Mouse (Mus musculus) ES-E14 (cell line): ENCODE results near the gene Gm5415. TPM values are rescaled to one million over a fixed set of nuclear protein-coding genes. Genes with fewer than 3 reads are reported as not detected.
"Not testable (repeated sequence)": the region's sequence is repeated elsewhere in the genome, so short reads cannot be mapped to it uniquely, and the experiment has no call there.

Experiments used
- DNase-seq: peaks from one replicate; pipeline ENCODE4 v3.0.0-alpha.2; 2013; ENCODE audit warnings: low read depth, low spot score
- H3K27ac ChIP-seq: 2 replicates; pipeline ENCODE4 v1.5.1; 2012; ENCODE audit warnings: low read depth, mild to moderate bottlenecking, low read length, moderate library complexity, mixed read lengths; ENCODE audit not compliant: poor library complexity, insufficient read depth, severe bottlenecking
- H3K36me3 ChIP-seq: 2 replicates; pipeline ENCODE4 v1.6.1; 2012; ENCODE audit warnings: mild to moderate bottlenecking, low read length, moderate library complexity, mixed read lengths; ENCODE audit not compliant: control insufficient read depth, poor library complexity, insufficient read depth, severe bottlenecking
- H3K4me1 ChIP-seq, 2 experiments: fragments of 150-350 bp in 1 of 2; sonication (generic) in 1 of 2; 2 replicates each; pipeline ENCODE4 v1.6.1; 2012; ENCODE audit warnings: low read length in 2 of 2, mild to moderate bottlenecking in 1 of 2, mixed read lengths in 1 of 2; ENCODE audit not compliant: control insufficient read depth in 2 of 2, insufficient read depth in 2 of 2, poor library complexity in 1 of 2
- H3K4me3 ChIP-seq, 2 experiments: fragments of 150-350 bp in 1 of 2; sonication (generic) in 1 of 2; 2 replicates each; pipeline ENCODE4 v1.5.1; 2012; ENCODE audit warnings: low read length in 2 of 2, low read depth in 1 of 2, mild to moderate bottlenecking in 1 of 2, mixed read lengths in 1 of 2; ENCODE audit not compliant: insufficient read depth in 1 of 2, poor library complexity in 1 of 2, severe bottlenecking in 1 of 2
- H3K9ac ChIP-seq: 2 replicates; pipeline ENCODE4 v1.6.1; 2012; ENCODE audit warnings: low read depth, mild to moderate bottlenecking, low read length, mixed read lengths; ENCODE audit not compliant: poor library complexity, insufficient read depth, severe bottlenecking
- H3K9me3 ChIP-seq: fragments of 150-350 bp; sonication (generic); 2 replicates; pipeline ENCODE4 v1.6.1; 2012; ENCODE audit warnings: low read depth, mild to moderate bottlenecking, low read length; ENCODE audit not compliant: control insufficient read depth, insufficient read depth
- CHD2 ChIP-seq: IDR thresholded peaks from 2 replicates; pipeline ENCODE4 v1.6.1; 2014; ENCODE audit warnings: mild to moderate bottlenecking, low read depth, low read length, inconsistent platforms
- HCFC1 ChIP-seq: IDR thresholded peaks from 2 replicates; pipeline ENCODE4 v1.6.1; 2012; ENCODE audit warnings: low read length, inconsistent platforms, borderline replicate concordance; ENCODE audit not compliant: insufficient read depth
- MAFK ChIP-seq: IDR thresholded peaks from 2 replicates; pipeline ENCODE4 v1.6.1; 2014; ENCODE audit warnings: mild to moderate bottlenecking, low read depth, low read length, inconsistent platforms; ENCODE audit not compliant: insufficient read depth
- ZC3H11A ChIP-seq: IDR thresholded peaks from 2 replicates; pipeline ENCODE4 v1.6.1; 2012; ENCODE audit warnings: low read depth, mild to moderate bottlenecking, inconsistent platforms, low read length, borderline replicate concordance
- ZNF384 ChIP-seq: IDR thresholded peaks from 2 replicates; pipeline ENCODE4 v1.6.1; 2012; ENCODE audit warnings: low read depth, low read length, inconsistent platforms
- in situ Hi-C, 2 experiments: fragments of 600-800 bp; cut with MboI; formaldehyde crosslinking; loops; one replicate each; pipeline ENCODE4 v1.15.1; 2025; ENCODE audit warnings: low sequenced_read_pairs in 2 of 2, inconsistent platforms in 1 of 2; ENCODE audit not compliant: unreplicated experiment in 2 of 2
- total RNA-seq: library from RNA; depleted of rRNA; stranded (reverse); fragments of 300-350 nt; gene quantifications from 2 replicates; pipeline ENCODE4 v1.2.3, GENCODE M21; 2012; rRNA removed

Gm5415 gene
- not detected in 2 replicates for total RNA-seq

DNA sequence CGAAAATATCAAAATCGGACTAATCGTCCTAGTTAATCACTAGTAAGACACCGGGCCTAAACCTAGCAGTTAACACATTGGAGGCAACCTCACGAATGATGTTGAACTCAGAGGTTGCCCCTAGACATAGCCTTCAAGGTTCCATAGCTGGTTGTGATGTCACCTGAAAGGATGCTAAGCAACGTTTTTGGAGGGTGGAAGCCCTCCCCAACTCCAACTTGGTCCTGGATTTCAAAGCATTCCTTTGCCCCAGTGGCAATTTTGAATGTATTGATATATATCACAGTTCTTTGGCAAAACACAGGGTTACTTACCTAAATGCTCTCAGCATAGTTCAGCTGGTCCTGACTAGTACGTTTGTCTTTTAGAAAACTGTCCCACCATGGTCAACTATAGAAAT, at the start of gene Gm5415:
Gene Gm5415 (minus strand): TSS at position 101 of the 400 bp plus-strand sequence.
- H3K9me3 ChIP-seq, H3K36me3 ChIP-seq, H3K27ac ChIP-seq, H3K9ac ChIP-seq, DNase-seq, in situ Hi-C loops, H3K4me1 ChIP-seq, H3K4me3 ChIP-seq: not testable (repeated sequence)

DNA sequence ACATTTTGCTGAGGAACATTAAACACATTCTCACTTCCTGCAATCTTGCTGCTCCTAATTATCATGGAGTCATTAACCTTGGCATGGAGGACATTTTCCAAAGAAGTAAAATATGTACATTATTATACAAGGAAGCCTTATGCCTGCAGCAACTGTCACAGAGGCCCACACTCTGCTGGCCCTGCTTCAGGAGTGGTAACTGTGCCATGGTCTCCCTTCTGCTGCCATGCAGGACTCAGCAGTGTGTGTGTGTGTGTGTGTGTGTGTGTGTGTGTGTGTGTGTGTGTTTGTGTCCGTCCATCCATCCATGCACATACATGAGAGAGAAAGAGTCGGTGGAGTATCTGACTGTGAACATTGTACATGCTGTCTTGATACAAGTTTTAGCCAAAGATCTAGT, 21.8 kb upstream of the Gm5415 start:
- TF ChIP-seq MAFK (no peak), ZNF384 (no peak), CHD2 (no peak), HCFC1 (no peak), ZC3H11A (no peak)
- in situ Hi-C loops, result no loop called here
- DNase-seq, result no peak
- H3K4me1 ChIP-seq, result no peaks in the 10 kb centered on the region
- no peaks in the 10 kb centered on the region for H3K9me3 ChIP-seq
- no peak overlapping the region for H3K9ac ChIP-seq
- no peak overlapping the region for H3K27ac ChIP-seq
- no peaks in the 10 kb centered on the region for H3K36me3 ChIP-seq
- H3K4me3 ChIP-seq, result no peak overlapping the region

DNA sequence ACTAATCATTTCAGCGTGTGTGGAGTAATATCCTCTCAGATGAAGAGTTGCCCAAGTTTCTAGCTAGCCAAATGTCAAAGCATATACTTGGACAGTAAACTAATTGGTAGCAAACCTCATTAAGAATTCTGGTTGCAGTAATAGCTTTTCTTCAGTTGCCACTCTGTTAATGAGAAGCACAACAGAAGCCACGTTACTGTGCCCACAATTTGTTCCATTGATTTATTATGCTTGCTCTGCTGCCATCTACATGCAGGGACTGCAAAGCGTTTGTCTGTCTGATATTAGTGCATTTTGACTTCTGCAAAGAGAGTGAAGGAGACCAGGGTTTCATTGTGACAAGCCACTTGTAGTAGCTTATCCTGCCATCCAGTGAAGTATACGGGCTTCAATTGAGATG, 6.8 kb upstream of the Gm5415 start:
- H3K9ac ChIP-seq, result no peak overlapping the region
- TF ChIP-seq ZC3H11A (no peak), HCFC1 (no peak), MAFK (no peak), ZNF384 (no peak), CHD2 (no peak)
- H3K4me1 ChIP-seq, result no peaks in the 10 kb centered on the region
- in situ Hi-C loops, result no loop called here
- no peak overlapping the region for H3K27ac ChIP-seq
- no peak overlapping the region for H3K4me3 ChIP-seq
- H3K36me3 ChIP-seq, result no peaks in the 10 kb centered on the region
- no peaks in the 10 kb centered on the region for H3K9me3 ChIP-seq
- DNase-seq, result no peak

DNA sequence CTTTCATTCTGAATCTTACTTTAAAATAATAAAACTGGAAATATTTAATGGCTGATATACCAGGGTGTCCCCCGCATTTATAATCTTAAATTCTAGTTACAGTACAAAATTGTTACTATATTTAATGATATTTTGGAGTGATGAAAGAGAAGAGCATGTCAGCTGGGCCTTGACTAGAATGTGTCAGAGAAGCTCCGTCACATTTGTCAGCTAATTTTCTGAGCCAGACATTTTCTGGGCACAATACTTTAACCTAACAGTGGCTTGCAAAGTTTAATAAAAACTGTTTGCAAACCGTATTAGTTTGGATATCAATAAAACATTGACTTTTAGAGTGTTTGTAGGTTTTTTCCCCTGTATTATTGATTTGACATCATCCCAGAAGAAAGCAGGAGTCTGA, 6.4 kb upstream of the Gm5415 start:
- TF ChIP-seq HCFC1 (no peak), ZC3H11A (no peak), MAFK (no peak), CHD2 (no peak), ZNF384 (no peak)
- Histone ChIP-seq H3K9ac (no peak overlapping the region), H3K27ac (no peak overlapping the region), H3K9me3 (no peaks in the 10 kb centered on the region), H3K4me3 (no peak overlapping the region), H3K36me3 (no peaks in the 10 kb centered on the region), H3K4me1 (no peaks in the 10 kb centered on the region)
- in situ Hi-C loops, result no loop called here
- no peak for DNase-seq

DNA sequence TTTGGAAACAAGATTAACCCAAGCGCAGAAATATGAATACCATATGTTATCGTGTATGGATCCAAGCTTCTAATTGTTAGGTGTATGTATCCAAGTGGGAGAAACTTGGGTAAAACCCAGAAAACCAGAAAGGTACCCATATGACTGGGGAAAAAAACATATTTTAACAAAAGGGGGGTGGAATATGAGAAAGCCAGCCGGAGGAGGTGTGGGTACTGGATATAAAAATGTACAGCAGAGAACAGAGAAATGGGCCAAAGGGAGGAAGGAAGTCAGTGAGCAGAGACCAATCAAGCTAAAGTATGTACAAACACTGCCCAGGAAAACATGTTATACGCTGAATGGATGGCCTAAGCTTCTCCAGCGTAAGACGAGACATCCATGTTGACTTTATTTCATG, 43.7 kb downstream of the Gm5415 start:
- Histone ChIP-seq H3K4me3 (no peak overlapping the region), H3K9me3 (no peaks in the 10 kb centered on the region), H3K36me3 (no peaks in the 10 kb centered on the region), H3K27ac (no peak overlapping the region), H3K9ac (no peak overlapping the region), H3K4me1 (no peaks in the 10 kb centered on the region)
- DNase-seq, result no peak
- TF ChIP-seq CHD2, result no peak
- no peak for TF ChIP-seq MAFK
- no peak for TF ChIP-seq HCFC1
- TF ChIP-seq ZC3H11A, result no peak
- no peak for TF ChIP-seq ZNF384
- in situ Hi-C loops, result no loop called here
